Mouse (Mus musculus): Measurements from ENCODE around the gene Tsga13.

GRCm38 (mm10) chr6:30876661-30877060 lies 38.7 kb downstream of the Tsga13 start:
- TF ChIP-seq CTCF (IDR thresholded peaks at IDR 0.05; ENCODE audit: borderline replicate concordance, control insufficient read depth, extremely low read depth, insufficient read depth, low read length, poor library complexity) (no peak), POLR2A (IDR thresholded peaks at IDR 0.05; ENCODE audit: control insufficient read depth, extremely low read depth, insufficient read depth, low read length, poor library complexity) (no peak)

Measured in thymus, adult 2 months (tissue).